Mouse (Mus musculus) adrenal gland, postnatal 25 days (tissue): ENCODE measurements around the gene Hoxb5. TPM values are rescaled to one million over a fixed set of nuclear protein-coding genes. Genes with fewer than 3 reads are reported as not detected.

Experiments used
- DNase-seq: peaks from one replicate; pipeline ENCODE4 v3.0.0; 2021; ENCODE audit warnings: mixed read lengths
- long read RNA-seq: library from polyadenylated mRNA; stranded (forward); transcript quantifications from one replicate; pipeline ENCODE4 v2.0.0, GENCODE M21; 2021
- total RNA-seq: library from RNA; stranded (reverse); gene quantifications from 2 replicates; pipeline ENCODE4 v1.2.3, GENCODE M21; 2021

The Hoxb5 gene
- 36.5 and 36.8 TPM in 2 replicates for total RNA-seq
- long read RNA-seq, partial matches to known transcripts: 0 of 3 reads
- long read RNA-seq, other reads (novel, unspliced or antisense): 0 of 3 reads

DNA sequence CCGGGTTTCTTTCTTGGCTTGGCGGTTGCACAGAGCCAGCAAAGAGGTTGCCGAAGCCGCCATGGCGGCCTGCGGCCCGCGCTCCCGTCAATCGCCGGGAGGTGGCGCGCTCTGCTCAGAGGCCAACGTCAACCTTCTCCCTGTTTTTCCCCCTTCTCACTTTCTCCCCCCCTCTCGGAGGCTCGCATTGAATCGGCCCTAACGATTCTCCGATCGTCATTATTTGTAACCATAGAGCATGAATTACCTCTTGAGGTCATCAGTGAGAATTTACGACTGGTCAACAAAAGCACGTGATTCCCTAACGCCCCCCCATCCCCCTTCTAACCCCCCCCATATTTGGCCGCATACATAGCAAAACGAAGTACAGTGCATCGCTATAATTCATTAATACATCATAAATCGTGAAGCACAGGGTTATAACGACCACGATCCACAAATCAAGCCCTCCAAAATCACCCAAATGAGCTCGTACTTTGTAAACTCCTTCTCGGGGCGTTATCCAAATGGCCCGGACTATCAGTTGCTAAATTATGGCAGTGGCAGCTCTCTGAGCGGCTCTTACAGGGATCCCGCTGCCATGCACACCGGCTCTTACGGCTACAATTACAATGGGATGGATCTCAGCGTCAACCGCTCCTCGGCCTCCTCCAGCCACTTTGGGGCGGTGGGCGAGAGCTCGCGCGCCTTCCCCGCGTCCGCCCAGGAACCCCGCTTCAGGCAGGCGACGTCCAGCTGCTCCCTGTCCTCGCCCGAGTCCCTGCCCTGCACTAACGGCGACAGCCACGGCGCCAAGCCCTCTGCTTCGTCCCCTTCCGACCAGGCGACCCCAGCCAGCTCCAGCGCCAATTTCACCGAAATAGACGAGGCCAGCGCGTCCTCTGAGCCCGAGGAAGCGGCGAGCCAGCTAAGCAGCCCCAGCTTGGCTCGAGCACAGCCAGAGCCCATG, at the start of gene Hoxb5:
Hoxb5 (plus strand) TSS at position 186 of the 949 bp plus-strand sequence.
- DNase-seq: peak; percentile 88

DNA sequence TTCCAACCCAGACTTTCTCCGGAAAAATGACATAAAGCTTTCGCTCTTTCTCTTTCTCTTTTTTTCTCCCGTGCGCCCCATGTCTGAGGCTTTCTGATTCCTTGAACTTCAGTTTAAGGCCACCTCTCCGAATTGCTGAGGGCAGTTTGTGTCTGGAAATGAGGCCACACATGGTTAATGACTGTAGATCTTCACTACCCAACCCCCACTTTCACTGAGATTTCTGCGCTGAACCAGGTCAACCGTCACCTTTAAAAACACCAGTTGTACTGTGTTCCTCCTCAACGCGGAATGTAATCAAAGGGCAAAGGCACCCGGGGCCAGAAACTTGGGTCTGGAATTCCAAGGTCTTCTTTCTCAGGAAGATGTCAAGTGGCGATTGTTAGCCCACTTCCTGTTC, 48.9 kb upstream of the Hoxb5 start:
- DNase-seq: no peak

DNA sequence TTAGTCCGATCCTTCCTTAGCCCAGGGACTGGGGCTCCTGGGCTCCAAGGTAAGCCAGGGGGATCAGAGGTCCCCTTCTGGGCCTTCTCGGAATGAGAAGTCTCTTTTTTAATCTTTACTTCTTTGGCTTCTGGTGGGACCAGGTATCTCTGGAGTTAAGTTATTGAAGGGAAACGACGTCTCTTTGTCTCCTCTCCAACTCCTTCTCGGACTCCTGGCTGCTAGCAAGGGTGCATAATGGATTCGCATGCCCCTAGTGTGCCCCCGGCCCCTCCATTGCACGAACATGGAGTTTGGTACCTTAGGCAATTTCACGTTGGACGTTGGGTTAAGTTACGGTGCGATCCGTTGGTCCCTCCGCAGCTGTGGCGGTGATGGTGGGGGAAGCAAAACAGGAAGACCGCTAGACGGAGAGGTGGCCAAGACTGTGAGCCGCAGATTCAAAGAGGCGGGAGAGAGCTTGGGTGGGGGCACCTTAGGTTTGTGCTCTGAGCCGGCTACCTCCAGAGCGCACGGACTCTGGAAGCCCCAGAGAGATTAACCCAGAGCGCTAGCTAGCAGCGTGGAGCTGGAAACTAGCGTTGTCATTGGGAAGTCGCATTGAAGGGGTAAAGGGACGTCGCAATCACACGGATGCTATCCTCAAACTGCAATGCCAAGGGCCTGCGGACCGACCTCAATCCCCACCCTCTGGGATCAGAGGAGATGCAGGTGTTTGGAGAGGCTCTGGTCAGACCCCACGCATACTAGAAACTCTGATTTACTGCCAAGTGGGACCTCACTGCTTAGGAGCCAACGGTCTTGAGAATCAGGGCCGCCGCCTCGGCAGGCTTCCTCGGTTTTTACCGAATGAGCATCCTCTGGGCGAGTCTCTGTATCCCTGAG, 47.8 kb upstream of the Hoxb5 start:
- no peak for DNase-seq

DNA sequence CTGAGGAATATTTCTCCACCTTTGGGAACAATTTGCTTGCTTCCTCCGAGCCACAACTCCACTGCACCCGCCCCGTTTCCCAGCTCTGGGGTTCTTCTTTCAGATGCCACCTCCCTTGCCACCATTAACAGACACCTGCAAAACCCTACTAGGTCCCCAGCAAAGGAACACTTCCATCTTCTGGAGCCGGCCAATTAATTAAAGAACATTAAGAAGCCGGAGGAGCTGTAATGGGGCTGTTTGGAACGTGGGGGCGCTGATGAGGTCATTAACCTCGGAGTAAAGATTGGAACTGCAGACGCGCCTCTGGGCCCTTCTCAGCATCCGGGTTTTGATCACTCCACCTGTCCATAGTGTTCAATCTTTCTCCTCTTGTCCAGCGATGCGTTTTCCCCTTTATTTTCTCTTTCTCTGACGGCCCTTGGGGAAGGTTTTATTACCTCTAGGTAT, 47.1 kb upstream of the Hoxb5 start:
- DNase-seq: no peak

DNA sequence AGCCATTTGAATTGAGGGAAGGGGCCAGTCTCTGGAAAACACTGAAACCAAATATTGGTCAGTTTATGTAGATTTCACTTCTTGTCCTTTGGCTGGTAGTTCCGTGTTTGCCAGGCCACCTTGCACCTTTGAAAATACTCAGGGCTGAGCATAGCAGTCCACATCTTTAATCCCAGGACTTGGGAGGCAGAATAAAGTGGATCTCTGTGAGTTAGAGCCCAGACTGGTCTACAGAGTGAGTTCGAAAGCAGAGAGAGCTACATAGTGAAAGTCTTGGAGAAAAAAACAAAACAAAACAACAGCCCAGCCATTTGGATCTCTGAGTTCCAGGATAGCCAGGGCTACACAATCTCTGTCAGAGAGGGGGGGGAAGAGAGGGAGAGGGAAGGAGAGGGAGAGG, 46.0 kb upstream of the Hoxb5 start:
- no peak for DNase-seq

DNA sequence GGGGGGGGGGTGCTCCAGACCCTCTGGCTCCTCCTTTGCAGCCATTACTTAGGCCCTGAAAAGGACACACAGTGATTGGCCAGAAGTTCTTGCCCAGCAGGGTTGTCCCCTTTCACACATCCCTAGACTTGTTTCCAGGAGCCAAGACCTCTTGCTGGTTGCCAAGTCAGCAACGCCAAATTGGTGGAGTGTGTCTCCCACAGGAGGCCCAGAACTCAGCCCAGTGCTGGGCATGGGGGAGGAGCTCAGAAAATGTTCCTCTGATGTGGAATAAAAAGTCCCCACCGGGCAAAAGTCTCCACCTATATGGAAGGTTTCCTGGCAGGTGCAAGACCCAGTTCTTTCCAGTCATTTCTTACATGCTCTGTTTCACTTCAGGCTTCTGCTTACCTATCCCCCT, 44.1 kb upstream of the Hoxb5 start:
- no peak for DNase-seq

DNA sequence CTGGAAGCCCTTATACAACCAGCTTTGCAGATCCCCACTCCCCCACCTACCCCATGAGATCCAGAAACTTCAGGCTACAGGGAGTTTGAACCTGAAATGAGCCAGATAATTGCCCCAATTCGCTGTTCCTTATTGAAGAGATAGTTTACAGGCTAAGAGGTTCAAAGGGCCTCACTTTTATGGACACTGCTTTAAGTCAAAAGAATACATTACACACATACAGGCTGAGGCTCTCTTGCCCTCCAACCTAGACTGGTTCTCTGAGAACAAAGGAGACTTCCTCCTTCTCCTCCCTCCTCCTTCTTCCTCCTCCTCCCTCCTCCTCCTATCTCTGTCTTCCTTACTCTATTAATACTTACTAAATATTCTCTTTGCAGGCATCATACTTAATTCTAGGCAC, 43.6 kb upstream of the Hoxb5 start:
- DNase-seq: no peak

DNA sequence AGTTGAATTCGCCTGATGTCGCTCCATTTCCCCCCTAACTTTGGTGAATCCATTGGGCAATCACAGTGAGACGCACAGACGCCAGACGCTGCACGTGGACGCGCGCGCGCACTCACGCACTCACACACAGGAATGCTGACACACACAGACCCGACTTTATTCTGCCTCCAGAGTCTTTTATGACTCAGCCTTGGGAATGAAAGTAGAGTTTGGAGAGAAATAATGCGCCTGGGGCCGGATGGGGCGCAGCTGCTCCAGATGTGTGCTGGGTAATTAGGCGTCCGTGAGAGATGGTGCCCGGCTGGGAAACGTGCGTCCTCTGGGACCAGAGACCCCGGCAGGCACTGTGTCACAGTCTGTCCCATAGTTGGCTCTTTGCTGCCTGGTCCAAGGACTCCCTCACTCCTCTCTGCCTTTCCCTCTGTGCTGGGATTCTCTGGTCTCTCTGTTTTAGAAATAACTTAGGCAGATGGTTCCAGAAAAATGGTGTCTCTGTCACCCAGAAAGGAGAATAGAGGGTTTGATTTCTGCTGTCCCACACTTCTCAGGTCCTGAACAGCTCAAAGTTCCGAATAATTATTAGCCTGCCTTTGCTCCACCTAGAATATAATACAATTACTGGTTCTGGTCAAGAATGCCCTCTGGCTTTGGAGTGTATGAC, 42.7 kb upstream of the Hoxb5 start:
- DNase-seq: peak; percentile 80

DNA sequence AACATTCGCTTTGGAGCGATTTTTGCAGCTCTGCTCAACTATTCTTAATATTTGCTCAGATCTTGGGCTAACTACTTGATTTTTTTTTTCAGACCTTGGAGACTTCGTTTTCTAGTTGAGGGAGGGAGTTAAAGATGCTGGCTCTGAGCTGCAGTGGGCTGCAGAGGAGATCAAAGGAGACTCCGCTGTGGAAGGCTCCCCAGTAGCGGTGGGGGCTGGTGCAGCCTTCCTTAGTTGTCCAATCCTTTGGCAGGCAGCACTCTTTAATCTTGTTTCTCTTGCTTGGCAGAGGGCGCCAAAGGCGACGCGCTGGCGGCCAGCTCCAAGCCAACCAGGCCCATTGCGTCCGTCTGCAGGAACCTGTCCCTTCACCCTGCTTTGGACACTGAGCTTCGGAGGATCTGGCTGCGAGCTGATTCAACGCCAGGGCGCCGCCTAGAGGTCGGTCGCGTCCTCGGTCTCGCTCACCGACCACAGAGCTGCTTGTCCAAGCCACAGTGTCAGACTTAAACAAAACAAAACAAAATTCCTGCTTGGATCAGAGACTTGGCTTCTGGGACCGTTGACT, 41.7 kb upstream of the Hoxb5 start:
- peak; percentile 91 for DNase-seq

DNA sequence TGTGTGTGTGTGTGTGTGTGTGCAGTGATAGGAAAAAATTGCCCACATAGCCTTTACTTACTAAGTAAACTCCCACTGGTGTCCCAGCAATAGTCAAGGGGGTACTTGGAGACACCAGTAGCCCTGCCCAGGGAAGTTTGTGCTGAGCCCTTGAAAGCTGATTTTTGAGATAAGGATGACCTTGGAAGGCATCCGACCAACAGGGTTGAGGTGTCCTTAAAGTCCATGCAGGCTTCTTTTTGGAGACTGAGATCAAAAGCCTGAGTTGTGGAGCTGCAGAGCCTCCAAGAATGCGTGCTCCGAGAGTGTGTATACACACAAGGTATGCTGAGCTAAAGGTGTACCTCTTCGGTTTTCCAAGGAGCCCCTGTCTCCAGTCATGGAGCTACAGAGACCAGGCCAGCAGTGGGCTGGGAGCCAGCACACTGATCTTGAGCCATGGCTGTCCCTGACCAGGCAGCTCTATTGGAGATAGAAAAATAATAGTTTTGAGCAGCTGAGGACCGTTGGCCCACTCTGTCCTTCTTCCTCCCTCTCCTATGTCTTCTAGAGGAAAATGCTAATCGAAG, 40.8 kb upstream of the Hoxb5 start:
- peak; percentile 73 for DNase-seq

DNA sequence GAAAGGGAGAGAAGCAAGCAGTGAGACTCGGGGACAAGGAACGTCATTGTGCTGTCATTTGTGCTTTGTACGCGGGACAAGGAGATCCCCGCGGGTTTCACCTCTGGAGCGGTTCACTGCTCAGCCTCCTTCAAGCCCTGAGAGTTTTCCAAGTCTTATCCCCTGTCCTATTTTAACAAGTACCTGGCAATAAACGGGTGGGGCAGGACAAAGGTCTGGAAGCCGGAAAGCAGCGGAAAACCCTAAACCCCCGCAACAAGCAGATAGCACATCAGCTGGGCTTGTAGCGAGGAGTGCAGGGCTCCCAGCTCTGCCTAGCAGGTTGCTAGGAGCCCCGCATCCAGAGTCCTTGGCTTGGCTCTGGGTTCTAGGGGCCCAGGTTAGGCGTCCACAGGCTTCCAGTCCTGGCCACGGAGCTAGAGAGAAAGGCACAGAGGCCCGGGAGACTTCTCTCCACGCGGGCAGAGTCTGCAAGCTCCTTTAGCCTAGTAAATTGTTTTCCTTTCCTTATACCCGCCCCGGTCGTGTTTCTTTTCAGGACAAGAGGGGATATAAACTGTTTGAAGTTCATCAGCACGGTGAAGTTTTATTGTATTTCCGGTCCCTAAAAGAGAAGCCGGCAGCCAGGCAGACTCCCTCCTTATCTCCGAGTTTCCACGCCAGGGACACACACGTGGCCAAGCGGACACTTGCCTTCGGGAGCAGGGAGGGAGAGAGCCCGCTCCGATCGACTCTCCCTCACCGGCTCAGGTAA, 39.3 kb upstream of the Hoxb5 start:
- no peak for DNase-seq

DNA sequence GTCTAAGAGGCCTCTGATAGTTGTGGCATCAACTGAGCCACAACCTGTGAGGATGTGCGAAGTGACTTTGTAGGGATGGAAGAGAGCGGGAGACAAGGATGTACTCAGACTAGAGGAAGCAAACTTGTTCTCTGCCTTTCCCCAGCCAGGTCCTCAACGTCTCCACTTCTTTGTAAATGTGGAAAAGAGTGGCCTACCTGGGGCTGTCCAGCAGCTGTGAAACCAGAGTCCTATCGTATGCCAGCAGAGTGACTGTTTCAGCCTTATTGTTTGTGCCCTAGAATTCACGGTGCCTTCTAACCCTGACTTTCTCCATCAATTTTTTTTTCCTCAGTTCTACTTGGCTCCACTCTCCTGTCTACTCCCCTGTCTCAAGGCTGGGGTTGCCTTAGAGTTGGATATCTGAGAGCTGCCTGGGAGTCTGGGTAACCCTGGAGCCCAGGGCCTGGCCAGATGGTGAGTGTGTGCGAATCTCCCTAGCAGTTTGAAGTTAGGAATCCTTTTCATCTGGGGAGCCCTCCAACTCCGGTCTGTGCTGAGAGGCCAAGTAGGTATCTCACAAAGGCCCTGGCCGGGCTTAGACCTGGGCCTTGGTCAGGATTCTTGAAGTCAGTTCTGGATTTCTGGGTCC, 38.6 kb upstream of the Hoxb5 start:
- no peak for DNase-seq

DNA sequence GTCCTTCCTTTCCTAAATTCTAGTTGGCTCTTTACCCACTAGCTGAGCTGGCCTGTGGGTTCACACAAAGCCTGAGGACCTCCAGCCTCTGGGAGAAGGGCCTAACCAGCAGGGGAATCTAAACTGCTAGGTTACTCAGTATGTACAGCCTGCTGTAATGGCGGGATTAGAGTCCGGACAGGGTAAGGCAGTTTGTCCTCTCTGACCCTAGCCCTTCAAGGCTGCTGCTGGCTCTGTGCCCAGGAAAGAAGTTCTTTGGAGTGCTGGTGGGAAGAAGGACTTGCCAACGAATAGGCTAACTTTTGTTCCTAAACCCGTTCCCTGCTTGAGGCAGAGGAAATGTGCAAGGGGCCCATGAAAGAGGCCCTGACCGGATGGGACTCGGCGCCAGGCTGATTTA, 37.2 kb upstream of the Hoxb5 start:
- DNase-seq: peak; percentile 80

DNA sequence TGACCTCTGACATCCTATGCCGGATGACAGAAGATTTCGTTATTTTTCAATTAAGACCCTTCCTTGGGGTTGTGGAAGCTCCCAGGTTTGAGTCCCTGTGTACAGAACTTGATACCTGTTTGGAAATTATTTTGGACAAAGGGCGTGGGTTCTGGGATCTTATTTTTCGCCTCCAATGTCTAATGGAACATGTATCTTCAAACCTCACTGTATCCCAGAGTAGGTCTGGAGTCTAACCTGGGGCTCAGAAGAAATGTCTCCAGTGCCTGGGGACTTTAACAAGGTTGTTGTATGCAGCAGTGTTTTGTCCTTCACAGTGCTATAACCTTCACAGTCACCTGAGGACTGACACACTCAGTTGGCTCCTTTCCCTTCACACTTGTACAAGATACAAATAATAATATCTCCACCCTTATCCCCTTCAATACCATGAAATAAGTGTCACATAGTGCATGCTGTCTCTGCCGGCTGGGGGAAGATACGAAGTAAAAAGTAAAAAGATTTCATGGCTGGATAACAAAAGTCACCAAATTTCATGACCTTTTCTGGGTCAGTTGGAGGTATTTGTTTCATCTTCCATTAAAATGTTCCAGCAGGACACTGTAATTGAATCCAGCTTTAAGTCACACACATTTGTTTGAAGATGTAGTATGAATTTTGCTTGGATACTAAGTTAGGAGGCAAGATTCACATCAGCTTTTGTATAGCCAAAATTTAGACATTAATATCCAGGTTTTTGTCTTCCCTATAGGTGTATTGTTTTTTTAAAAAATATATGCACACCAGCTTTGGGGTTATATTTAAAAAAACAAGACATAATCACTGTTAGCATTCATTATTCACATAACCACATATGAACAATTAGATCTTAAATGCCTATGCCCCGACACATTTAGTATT, 35.9 kb upstream of the Hoxb5 start:
- no peak for DNase-seq

DNA sequence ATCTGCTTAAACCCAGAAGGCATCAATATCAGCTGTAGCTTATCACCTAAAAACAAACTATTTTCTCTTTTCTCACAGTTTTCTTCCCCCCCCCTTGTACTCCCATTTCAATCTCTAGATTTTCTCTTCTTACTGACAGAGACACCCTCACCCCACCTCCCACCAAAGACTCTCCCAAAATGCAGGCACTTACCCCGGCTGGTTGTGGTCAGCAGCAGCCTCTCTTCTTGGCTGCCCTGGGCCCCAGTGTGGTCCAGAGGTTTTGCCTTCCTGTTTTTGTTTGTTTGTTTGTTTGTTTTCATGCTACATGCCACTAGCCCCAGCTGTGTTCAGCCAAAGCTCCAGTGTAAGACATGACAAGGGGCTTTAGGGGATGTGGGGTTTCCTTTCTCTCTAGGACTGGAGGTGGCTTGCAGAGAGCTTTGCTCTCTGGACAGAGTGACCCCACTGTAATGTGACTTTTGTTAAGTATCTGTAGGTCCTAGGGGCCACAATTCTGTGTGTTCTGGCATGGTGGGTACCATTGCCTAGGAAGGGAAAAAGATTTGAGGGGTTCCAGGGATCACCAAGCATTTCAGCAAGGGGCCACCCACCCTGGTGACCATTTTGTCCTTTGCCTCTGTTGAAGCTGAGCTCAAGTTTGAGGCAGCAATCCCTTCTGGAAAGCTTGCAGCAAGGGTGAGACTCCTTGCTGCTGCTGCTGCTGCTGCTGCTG, 34.9 kb upstream of the Hoxb5 start:
- no peak for DNase-seq

DNA sequence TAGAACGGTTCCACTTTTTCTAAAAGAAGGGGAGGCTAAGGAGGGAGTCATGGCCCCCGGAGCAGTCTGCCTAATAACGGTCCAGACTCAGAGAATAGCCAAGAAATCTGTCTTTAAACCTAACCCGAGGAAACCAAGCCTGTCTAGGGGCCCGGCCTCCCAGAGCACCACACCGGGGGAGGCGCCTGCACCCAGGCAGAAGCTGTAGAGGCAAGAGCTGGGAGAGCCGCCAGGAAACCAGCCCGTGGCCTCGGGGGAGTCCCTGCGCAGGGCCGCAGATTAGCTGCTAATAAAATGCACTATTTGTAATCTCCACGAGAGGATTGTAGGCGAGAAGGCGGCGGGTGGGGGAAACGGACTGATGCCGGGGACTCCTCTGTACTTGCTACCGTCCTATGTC, 33.3 kb upstream of the Hoxb5 start:
- peak; percentile 90 for DNase-seq

DNA sequence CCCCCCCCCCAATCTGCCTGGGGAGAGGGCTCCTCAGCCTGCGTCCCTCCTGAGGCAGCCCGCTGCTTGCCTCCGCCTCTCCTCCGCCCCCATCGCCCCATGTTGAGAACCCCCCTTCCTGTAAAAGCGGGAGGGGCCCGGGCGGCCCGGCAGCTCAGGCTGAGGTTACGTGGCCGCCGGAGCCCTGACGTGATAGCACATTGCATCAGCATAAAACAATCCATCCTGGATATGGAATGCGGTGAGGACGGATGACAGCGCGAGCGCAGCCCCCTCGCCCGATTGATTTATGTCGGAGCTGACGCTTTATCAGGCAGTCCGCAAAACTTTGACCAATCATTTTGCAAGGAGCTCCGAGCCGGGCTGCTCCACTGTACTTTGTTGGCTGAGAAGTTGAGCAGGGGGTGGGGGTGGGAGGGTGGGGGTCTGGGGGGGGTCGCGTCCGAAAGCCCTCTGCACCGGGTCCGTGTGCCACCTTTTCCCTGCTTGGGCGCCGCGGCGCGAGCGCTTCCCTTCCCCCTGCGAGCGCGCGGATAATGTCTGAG, 32.1 kb upstream of the Hoxb5 start, which contains the start of gene Hoxb9:
Hoxb9 (plus strand) TSS at position 462 of the 545 bp plus-strand sequence.
- DNase-seq: peak; percentile 89

DNA sequence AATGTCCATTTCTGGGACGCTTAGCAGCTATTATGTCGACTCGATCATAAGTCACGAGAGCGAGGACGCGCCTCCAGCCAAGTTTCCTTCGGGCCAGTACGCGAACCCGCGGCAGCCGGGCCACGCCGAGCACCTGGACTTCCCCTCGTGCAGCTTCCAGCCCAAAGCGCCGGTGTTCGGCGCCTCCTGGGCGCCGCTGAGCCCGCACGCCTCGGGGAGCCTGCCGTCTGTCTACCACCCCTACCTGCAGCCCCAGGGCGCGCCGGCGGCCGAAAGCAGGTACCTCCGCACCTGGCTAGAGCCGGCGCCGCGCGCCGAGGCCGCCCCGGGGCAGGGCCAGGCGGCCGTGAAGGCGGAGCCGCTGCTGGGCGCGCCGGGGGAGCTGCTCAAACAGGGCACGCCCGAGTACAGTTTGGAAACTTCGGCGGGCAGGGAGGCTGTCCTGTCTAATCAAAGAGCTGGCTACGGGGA, 31.6 kb upstream of the Hoxb5 start:
- peak; percentile 74 for DNase-seq
